Mouse (Mus musculus): ENCODE measurements at regions not wholly inside any gene's neighbourhood (a gene's known extent, or its start where the extent isn't known, plus 50 kb on each side); places are given as distances from the start of the nearest gene placed in this dataset.

- Histone ChIP-seq H3K36me3 (ENCODE audit: control insufficient read depth, insufficient read depth, low read length, poor library complexity, severe bottlenecking) (no peaks in the 10 kb centered on the region), H3K27ac (ENCODE audit: insufficient read depth, low read depth, low read length, poor library complexity, severe bottlenecking) (no peak overlapping the region), H3K4me3 (ENCODE audit: insufficient read depth in 1 of 2, low read depth in 1 of 2, low read length in 2 of 2, poor library complexity in 1 of 2, severe bottlenecking in 1 of 2) (no peak overlapping the region), H3K9me3 (ENCODE audit: control insufficient read depth, insufficient read depth, low read depth, low read length) (no peaks in the 10 kb centered on the region), H3K9ac (ENCODE audit: insufficient read depth, low read depth, low read length, poor library complexity, severe bottlenecking) (no peak overlapping the region), H3K4me1 (ENCODE audit: control insufficient read depth in 2 of 2, insufficient read depth in 2 of 2, low read length in 2 of 2, poor library complexity in 1 of 2) (no peaks in the 10 kb centered on the region)
- DNase-seq (ENCODE audit: low read depth, low spot score), result no peak
- TF ChIP-seq ZNF384 (IDR thresholded peaks at IDR 0.05; ENCODE audit: low read depth, low read length), result no peak
- TF ChIP-seq MAFK (IDR thresholded peaks at IDR 0.05; ENCODE audit: insufficient read depth, low read depth, low read length), result no peak
- no peak for TF ChIP-seq ZC3H11A (IDR thresholded peaks at IDR 0.05; ENCODE audit: borderline replicate concordance, low read depth, low read length)
- TF ChIP-seq CHD2 (IDR thresholded peaks at IDR 0.05; ENCODE audit: low read depth, low read length), result no peak
- no peak for TF ChIP-seq HCFC1 (IDR thresholded peaks at IDR 0.05; ENCODE audit: borderline replicate concordance, insufficient read depth, low read length)
- in situ Hi-C loops (cut with MboI; ENCODE audit: low sequenced_read_pairs in 2 of 2, unreplicated experiment in 2 of 2), result no loop called here
Measured at GRCm38 (mm10) chr9:73258640-73259039, 145.4 kb downstream of the Rsl24d1 start.

GRCm38 (mm10) chr9:73262711-73263110 lies 149.5 kb downstream of the Rsl24d1 start:
- H3K4me3 ChIP-seq (ENCODE audit: insufficient read depth in 1 of 2, low read depth in 1 of 2, low read length in 2 of 2, poor library complexity in 1 of 2, severe bottlenecking in 1 of 2), result no peak overlapping the region
- no peak overlapping the region for H3K27ac ChIP-seq (ENCODE audit: insufficient read depth, low read depth, low read length, poor library complexity, severe bottlenecking)
- TF ChIP-seq ZNF384 (IDR thresholded peaks at IDR 0.05; ENCODE audit: low read depth, low read length) (no peak), ZC3H11A (IDR thresholded peaks at IDR 0.05; ENCODE audit: borderline replicate concordance, low read depth, low read length) (no peak), HCFC1 (IDR thresholded peaks at IDR 0.05; ENCODE audit: borderline replicate concordance, insufficient read depth, low read length) (no peak)
- H3K9ac ChIP-seq (ENCODE audit: insufficient read depth, low read depth, low read length, poor library complexity, severe bottlenecking), result no peak overlapping the region
- H3K9me3 ChIP-seq (ENCODE audit: control insufficient read depth, insufficient read depth, low read depth, low read length), result no peaks in the 10 kb centered on the region
- H3K36me3 ChIP-seq (ENCODE audit: control insufficient read depth, insufficient read depth, low read length, poor library complexity, severe bottlenecking), result no peaks in the 10 kb centered on the region
- in situ Hi-C loops (cut with MboI; ENCODE audit: low sequenced_read_pairs in 2 of 2, unreplicated experiment in 2 of 2), result no loop called here
- no peak for DNase-seq (ENCODE audit: low read depth, low spot score)
- no peaks in the 10 kb centered on the region for H3K4me1 ChIP-seq (ENCODE audit: control insufficient read depth in 2 of 2, insufficient read depth in 2 of 2, low read length in 2 of 2, poor library complexity in 1 of 2)

GRCm38 (mm10) chr9:73270249-73270648 lies 157.0 kb downstream of the Rsl24d1 start:
- no peak for DNase-seq (ENCODE audit: low read depth, low spot score)
- H3K4me3 ChIP-seq (ENCODE audit: insufficient read depth in 1 of 2, low read depth in 1 of 2, low read length in 2 of 2, poor library complexity in 1 of 2, severe bottlenecking in 1 of 2), result no peak overlapping the region
- no peaks in the 10 kb centered on the region for H3K9me3 ChIP-seq (ENCODE audit: control insufficient read depth, insufficient read depth, low read depth, low read length)
- in situ Hi-C loops (cut with MboI; ENCODE audit: low sequenced_read_pairs in 2 of 2, unreplicated experiment in 2 of 2), result no loop called here
- no peaks in the 10 kb centered on the region for H3K36me3 ChIP-seq (ENCODE audit: control insufficient read depth, insufficient read depth, low read length, poor library complexity, severe bottlenecking)
- TF ChIP-seq CHD2 (IDR thresholded peaks at IDR 0.05; ENCODE audit: low read depth, low read length) (no peak), HCFC1 (IDR thresholded peaks at IDR 0.05; ENCODE audit: borderline replicate concordance, insufficient read depth, low read length) (no peak), ZNF384 (IDR thresholded peaks at IDR 0.05; ENCODE audit: low read depth, low read length) (no peak), ZC3H11A (IDR thresholded peaks at IDR 0.05; ENCODE audit: borderline replicate concordance, low read depth, low read length) (no peak), MAFK (IDR thresholded peaks at IDR 0.05; ENCODE audit: insufficient read depth, low read depth, low read length) (no peak)
- no peak overlapping the region for H3K27ac ChIP-seq (ENCODE audit: insufficient read depth, low read depth, low read length, poor library complexity, severe bottlenecking)
- H3K9ac ChIP-seq (ENCODE audit: insufficient read depth, low read depth, low read length, poor library complexity, severe bottlenecking), result no peak overlapping the region
- H3K4me1 ChIP-seq (ENCODE audit: control insufficient read depth in 2 of 2, insufficient read depth in 2 of 2, low read length in 2 of 2, poor library complexity in 1 of 2), result no peaks in the 10 kb centered on the region

- Histone ChIP-seq H3K9ac (ENCODE audit: insufficient read depth, low read depth, low read length, poor library complexity, severe bottlenecking) (no peak overlapping the region), H3K9me3 (ENCODE audit: control insufficient read depth, insufficient read depth, low read depth, low read length) (no peaks in the 10 kb centered on the region), H3K36me3 (ENCODE audit: control insufficient read depth, insufficient read depth, low read length, poor library complexity, severe bottlenecking) (no peaks in the 10 kb centered on the region), H3K4me1 (ENCODE audit: control insufficient read depth in 2 of 2, insufficient read depth in 2 of 2, low read length in 2 of 2, poor library complexity in 1 of 2) (no peaks in the 10 kb centered on the region), H3K4me3 (ENCODE audit: insufficient read depth in 1 of 2, low read depth in 1 of 2, low read length in 2 of 2, poor library complexity in 1 of 2, severe bottlenecking in 1 of 2) (no peak overlapping the region), H3K27ac (ENCODE audit: insufficient read depth, low read depth, low read length, poor library complexity, severe bottlenecking) (no peak overlapping the region)
- in situ Hi-C loops (cut with MboI; ENCODE audit: low sequenced_read_pairs in 2 of 2, unreplicated experiment in 2 of 2), result no loop called here
- no peak for TF ChIP-seq HCFC1 (IDR thresholded peaks at IDR 0.05; ENCODE audit: borderline replicate concordance, insufficient read depth, low read length)
- TF ChIP-seq ZNF384 (IDR thresholded peaks at IDR 0.05; ENCODE audit: low read depth, low read length), result no peak
- TF ChIP-seq CHD2 (IDR thresholded peaks at IDR 0.05; ENCODE audit: low read depth, low read length), result no peak
- no peak for TF ChIP-seq ZC3H11A (IDR thresholded peaks at IDR 0.05; ENCODE audit: borderline replicate concordance, low read depth, low read length)
- no peak for TF ChIP-seq MAFK (IDR thresholded peaks at IDR 0.05; ENCODE audit: insufficient read depth, low read depth, low read length)
- DNase-seq (ENCODE audit: low read depth, low spot score), result no peak
Measured at GRCm38 (mm10) chr9:73272614-73273013, 159.4 kb downstream of the Rsl24d1 start.

- Histone ChIP-seq H3K9ac (ENCODE audit: insufficient read depth, low read depth, low read length, poor library complexity, severe bottlenecking) (no peak overlapping the region), H3K4me3 (ENCODE audit: insufficient read depth in 1 of 2, low read depth in 1 of 2, low read length in 2 of 2, poor library complexity in 1 of 2, severe bottlenecking in 1 of 2) (no peak overlapping the region), H3K4me1 (ENCODE audit: control insufficient read depth in 2 of 2, insufficient read depth in 2 of 2, low read length in 2 of 2, poor library complexity in 1 of 2) (no peaks in the 10 kb centered on the region), H3K27ac (ENCODE audit: insufficient read depth, low read depth, low read length, poor library complexity, severe bottlenecking) (no peak overlapping the region), H3K36me3 (ENCODE audit: control insufficient read depth, insufficient read depth, low read length, poor library complexity, severe bottlenecking) (no peaks in the 10 kb centered on the region), H3K9me3 (ENCODE audit: control insufficient read depth, insufficient read depth, low read depth, low read length) (no peaks in the 10 kb centered on the region)
- in situ Hi-C loops (cut with MboI; ENCODE audit: low sequenced_read_pairs in 2 of 2, unreplicated experiment in 2 of 2), result no loop called here
- TF ChIP-seq HCFC1 (IDR thresholded peaks at IDR 0.05; ENCODE audit: borderline replicate concordance, insufficient read depth, low read length), result no peak
- TF ChIP-seq CHD2 (IDR thresholded peaks at IDR 0.05; ENCODE audit: low read depth, low read length), result no peak
- no peak for TF ChIP-seq ZNF384 (IDR thresholded peaks at IDR 0.05; ENCODE audit: low read depth, low read length)
- DNase-seq (ENCODE audit: low read depth, low spot score), result no peak
Measured at GRCm38 (mm10) chr9:73273681-73274080, 160.5 kb downstream of the Rsl24d1 start.

All from ES-E14 (cell line).